Mouse (Mus musculus): ENCODE results near the gene Ric8a. TPM values are rescaled to one million over a fixed set of nuclear protein-coding genes. Genes with fewer than 3 reads are reported as not detected.

Ric8a gene
- 82.3 and 88.5 TPM in 2 replicates for polyA plus RNA-seq (2016; fragmentation: Nextera tagmentation; extraction: Ambion mirVana)

DNA sequence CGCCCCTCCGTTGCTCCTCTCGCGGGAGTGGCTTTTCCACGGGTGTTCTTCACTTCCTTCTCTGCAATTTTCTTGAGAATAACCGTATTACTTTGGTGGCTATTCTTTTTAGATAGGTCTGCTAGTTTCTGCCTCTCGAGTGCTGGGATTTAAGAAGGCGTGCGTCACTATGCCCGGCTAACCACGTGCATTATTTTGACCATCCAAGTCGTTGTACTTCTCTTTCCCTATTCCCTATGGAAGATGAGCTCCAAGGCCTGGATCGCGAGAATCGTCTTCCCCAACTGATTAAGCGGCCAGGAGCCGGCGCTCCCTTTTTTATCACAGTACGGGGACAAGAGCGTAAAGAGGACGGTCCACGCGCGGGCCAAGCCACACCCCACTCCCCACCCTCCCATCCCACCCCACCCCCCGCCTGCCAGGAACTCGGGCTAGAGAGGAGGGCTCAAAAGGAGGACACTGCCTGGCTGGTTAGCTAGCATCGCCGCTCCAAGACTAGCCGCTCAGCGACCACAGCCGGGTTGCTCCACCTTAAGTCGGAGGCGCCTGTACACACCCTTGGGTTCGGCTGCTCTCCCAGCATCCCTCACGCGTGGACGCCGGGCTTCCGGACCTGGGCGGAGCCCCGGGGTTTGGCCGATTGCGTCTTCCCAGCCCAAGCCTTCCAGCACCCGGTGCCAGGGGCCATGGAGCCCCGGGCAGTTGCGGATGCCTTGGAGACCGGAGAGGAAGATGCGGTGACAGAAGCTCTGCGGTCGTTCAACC lies at the start of gene Ric8a:
Gene Ric8a (plus strand): TSS at position 173 of the 765 bp plus-strand sequence.
- ATAC-seq (ENCODE audit: low FRiP score), result peak; percentile 75
- peak within 1 kb of the TSS; percentile 95 for H3K9ac ChIP-seq
- H3K4me3 ChIP-seq, result peak within 1 kb of the TSS; percentile 75
- no peaks in the 10 kb centered on the region for H3K27me3 ChIP-seq
- H3K4me2 ChIP-seq (replicated peaks), result peak within 1 kb of the TSS; percentile 99
- peaks cover 31% of the 10 kb centered on the region for H3K4me1 ChIP-seq
- WGBS, result under 1% methylated on average over 50 of the region's 50 CpGs
- H3K9me3 ChIP-seq (replicated peaks), result no peaks in the 10 kb centered on the region
- peaks cover 63% of the 10 kb centered on the region for H3K36me3 ChIP-seq
- H3K27ac ChIP-seq, result peak within 1 kb of the TSS; percentile 90

DNA sequence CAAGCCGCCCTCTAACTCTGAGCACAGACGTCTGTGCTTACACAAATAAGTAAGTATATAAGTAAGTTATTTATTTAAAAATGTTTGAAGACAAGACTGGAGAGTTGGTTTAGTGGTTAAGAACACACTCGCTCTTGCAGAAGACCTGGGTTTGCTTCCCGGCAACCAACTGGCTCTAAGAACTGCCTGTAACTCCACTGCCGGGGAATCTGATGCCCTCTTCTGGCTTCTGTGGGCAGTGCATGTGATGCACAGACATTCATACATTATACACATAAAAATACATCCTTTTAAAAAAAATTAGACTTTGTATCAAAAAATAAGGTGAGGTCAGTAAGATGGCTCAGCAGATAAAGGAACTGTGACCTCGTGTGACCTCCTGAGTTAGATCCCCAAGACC lies 46.3 kb upstream of the Ric8a start:
- Histone ChIP-seq H3K4me3 (no peak overlapping the region), H3K27ac (no peak overlapping the region), H3K27me3 (no peaks in the 10 kb centered on the region), H3K9ac (no peak overlapping the region), H3K9me3 (replicated peaks) (no peaks in the 10 kb centered on the region), H3K36me3 (peaks cover 22% of the 10 kb centered on the region), H3K4me1 (no peaks in the 10 kb centered on the region), H3K4me2 (replicated peaks) (no peak overlapping the region)
- 92% methylated on average over 6 of the region's 6 CpGs for WGBS
- no peak for ATAC-seq (ENCODE audit: low FRiP score)

DNA sequence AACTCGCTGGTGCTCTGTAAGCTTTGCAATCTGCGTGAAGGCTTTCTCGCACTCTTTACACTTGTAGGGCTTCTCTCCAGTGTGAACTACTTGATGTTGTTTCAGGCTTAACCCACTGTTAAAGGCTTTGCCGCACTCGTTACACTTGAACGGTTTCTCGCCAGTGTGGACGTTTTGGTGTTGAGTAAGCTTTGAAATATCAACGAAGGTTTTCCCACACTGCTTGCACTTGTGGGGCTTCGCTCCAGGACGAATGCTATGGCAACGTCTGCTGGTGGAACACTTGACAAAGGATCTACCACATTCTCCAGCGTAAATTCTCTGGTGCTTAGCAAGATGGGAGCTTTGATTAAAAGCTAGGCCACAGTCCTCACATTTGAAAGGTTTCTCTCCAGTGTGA lies 45.0 kb upstream of the Ric8a start:
- Histone ChIP-seq H3K27ac (no peak overlapping the region), H3K9me3 (replicated peaks) (no peaks in the 10 kb centered on the region), H3K4me2 (replicated peaks) (no peak overlapping the region), H3K36me3 (peaks cover 22% of the 10 kb centered on the region), H3K4me1 (no peaks in the 10 kb centered on the region), H3K27me3 (no peaks in the 10 kb centered on the region), H3K4me3 (no peak overlapping the region), H3K9ac (no peak overlapping the region)
- 85% methylated on average over 13 of the region's 13 CpGs for WGBS
- ATAC-seq (ENCODE audit: low FRiP score), result no peak

DNA sequence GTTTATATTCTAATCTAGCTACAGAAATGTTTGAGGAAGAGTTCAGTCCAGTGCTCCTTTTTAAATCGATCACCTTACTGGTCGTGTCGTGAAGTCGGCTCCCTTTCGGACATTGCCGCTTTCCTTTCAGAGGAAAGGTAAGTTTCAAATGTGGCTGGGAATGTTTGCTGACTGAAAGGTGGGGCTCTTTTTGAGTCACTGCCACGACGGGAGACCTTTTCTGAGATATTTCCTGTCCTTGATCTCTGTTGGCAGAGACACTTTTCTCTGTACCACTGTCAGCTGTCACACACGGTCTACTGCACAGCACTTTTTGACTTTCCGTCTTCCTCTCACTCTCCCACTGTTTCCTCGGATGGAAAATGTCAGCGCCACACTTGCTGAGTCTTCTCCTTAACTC lies 43.9 kb upstream of the Ric8a start:
- ATAC-seq (ENCODE audit: low FRiP score), result no peak
- WGBS, result 92% methylated on average over 12 of the region's 12 CpGs

DNA sequence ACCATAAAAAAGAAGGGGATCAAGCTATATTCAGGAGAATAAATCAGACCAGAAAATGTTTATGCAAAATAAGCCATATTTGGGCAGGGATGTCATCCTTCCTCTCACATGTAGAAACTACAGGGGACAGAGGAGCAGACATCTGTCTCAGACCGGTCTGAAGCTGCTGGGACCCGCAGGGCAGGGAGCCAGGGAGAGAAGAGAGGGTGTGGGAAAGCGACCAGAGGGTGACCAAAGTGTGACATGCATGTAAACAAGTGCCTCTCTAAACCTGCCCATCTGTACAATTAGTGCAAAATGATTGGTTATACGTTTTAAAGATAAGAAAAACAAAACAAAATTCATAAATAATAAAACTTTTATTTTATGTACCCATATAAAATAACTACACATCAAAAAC lies 36.6 kb upstream of the Ric8a start:
- Histone ChIP-seq H3K4me2 (replicated peaks) (no peak overlapping the region; the same call in 1 of the 2 replicates), H3K27ac (no peak overlapping the region), H3K4me3 (no peak overlapping the region), H3K9ac (no peak overlapping the region), H3K36me3 (no peaks in the 10 kb centered on the region), H3K9me3 (replicated peaks) (no peaks in the 10 kb centered on the region), H3K4me1 (peaks cover 2% of the 10 kb centered on the region; the same call in 1 of the 2 replicates), H3K27me3 (no peaks in the 10 kb centered on the region)
- ATAC-seq (ENCODE audit: low FRiP score), result 0 out of 2 replicates have a peak, but pooled peaks have one; percentile 57
- 73% methylated on average over 4 of the region's 4 CpGs for WGBS

More for the DNA sequence above, 43.9 kb upstream of the Ric8a start:
- H3K27me3 ChIP-seq, result no peaks in the 10 kb centered on the region
- H3K9ac ChIP-seq, result no peak overlapping the region
- no peak overlapping the region for H3K4me3 ChIP-seq
- peaks cover 22% of the 10 kb centered on the region for H3K36me3 ChIP-seq
- no peak overlapping the region for H3K27ac ChIP-seq
- H3K9me3 ChIP-seq (replicated peaks), result no peaks in the 10 kb centered on the region
- H3K4me2 ChIP-seq (replicated peaks), result no peak overlapping the region
- no peaks in the 10 kb centered on the region for H3K4me1 ChIP-seq

DNA sequence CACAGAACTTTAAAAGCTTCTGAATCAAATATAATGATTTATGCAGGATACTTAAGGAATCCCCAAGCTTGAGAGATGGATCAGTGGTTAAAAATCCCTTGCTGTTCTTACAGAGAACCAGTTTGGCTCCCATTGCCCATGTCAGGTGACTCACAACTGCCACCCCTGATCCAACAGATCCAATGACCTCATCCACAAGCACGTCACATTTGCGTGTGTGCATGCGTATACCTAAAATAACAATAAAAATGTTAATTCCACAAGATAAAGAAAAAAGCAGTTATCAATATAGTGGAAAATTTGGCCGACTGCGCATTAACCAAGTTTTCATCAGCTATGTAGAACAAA lies 35.5 kb upstream of the Ric8a start:
- Histone ChIP-seq H3K9me3 (replicated peaks) (no peaks in the 10 kb centered on the region), H3K9ac (peak overlapping the region; percentile 72), H3K4me2 (replicated peaks) (peak overlapping the region; percentile 65), H3K4me3 (peak overlapping the region; percentile 55), H3K27ac (peak overlapping the region; percentile 83; the same call in 1 of the 2 replicates), H3K4me1 (peaks cover 2% of the 10 kb centered on the region; the same call in 1 of the 2 replicates), H3K36me3 (no peaks in the 10 kb centered on the region), H3K27me3 (no peaks in the 10 kb centered on the region)
- peak; percentile 55 for ATAC-seq (ENCODE audit: low FRiP score)
- 49% methylated on average over 5 of the region's 5 CpGs for WGBS

DNA sequence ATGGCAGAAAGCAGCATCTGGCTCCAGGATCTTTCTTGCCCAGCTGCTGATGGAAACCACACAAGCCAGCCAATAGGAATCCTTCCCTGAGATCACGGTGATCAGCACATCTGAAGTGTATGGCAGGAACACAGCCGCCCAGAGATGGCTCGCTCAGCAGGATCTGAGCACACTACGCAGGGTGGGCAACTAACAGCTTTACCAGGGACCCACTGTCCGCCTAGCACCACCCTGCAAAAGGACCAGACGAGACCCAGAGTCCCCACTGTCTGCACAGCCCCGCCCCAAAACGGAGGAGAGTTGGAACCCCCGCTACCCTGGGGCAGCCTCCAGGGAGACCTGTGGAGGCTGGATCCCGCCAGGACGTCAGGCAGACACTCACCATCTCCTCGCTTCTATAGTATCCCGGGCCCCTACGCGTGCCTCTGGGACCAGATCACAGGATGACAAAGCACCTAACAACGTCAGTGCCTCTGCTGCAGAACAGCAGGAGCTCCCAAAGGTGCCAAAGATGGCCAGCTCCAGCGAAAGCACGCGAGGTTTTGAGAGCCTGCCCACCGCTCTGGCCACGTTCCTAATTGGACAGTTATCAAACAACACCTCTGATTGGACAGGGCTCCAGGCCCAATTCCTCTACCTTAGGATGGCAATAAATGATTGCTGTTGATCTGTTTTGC lies 35.0 kb upstream of the Ric8a start, which contains the start of gene Zfp941:
Gene Zfp941 (minus strand): TSS at position 526 of the 677 bp plus-strand sequence.
- peak within 1 kb of the TSS; percentile 55 for H3K4me3 ChIP-seq
- H3K36me3 ChIP-seq, result no peaks in the 10 kb centered on the region
- ATAC-seq (ENCODE audit: low FRiP score), result peak; percentile 94
- peak within 1 kb of the TSS; percentile 65 for H3K4me2 ChIP-seq (replicated peaks)
- peaks cover 2% of the 10 kb centered on the region; the same call in 1 of the 2 replicates for H3K4me1 ChIP-seq
- peak within 1 kb of the TSS; percentile 72 for H3K9ac ChIP-seq
- H3K27me3 ChIP-seq, result no peaks in the 10 kb centered on the region
- WGBS, result 3% methylated on average over 21 of the region's 21 CpGs
- H3K9me3 ChIP-seq (replicated peaks), result no peaks in the 10 kb centered on the region
- H3K27ac ChIP-seq, result peak within 1 kb of the TSS; percentile 83

DNA sequence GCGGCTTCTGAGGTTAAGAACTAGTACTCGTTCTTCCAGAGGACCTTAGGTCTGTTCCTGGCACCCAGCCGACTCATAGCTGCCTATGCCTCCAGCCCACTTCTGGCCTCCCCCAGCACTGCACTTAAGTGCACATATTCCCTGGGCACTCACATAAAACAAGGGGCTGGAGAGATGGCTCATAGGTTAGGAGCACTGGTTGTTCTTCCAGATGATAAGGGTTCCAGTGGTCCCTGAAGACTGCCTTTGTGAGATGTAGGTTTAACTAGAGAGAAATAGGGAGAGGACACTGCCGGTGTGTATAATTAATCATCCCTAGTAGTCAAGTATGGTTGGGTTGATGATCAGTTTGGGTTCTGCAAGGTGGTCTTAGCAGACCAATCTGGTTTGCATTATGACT lies 34.0 kb upstream of the Ric8a start:
- H3K9me3 ChIP-seq (replicated peaks), result no peaks in the 10 kb centered on the region

DNA sequence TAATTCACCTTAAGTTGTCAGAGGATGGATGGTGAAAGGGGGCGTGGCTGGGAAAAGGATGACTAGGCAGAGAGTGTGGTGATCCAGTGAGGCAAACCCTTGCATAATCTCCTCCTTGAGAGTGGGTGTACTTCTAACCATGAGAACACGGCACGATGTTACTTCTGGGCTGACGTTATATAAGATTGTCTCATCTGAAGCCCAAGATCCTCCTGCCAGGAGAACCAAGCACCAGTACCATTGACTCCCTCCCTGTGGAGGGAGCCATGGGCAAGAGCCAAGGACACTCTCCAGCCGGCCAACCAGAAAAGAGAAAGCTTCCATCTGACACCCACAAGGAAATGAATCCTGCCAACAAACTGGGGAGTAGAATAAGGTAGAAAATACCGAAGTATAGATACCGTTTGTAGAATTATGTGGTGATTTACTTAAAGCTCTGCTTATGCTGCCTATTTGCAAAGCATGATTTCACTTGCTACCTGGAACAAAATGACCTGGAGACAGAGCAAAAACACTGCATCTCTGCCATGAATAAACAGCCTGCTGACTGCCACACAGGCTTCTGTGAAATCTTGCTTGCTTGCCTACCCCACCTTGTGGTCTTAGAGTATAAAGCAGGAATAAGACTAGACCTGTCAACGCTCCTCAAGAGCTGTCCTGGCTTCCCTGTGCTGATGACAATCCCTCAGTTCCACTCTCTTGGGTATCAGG lies 28.4 kb upstream of the Ric8a start:
- Histone ChIP-seq H3K9ac (no peak overlapping the region), H3K4me2 (replicated peaks) (no peak overlapping the region), H3K4me1 (no peaks in the 10 kb centered on the region), H3K27me3 (no peaks in the 10 kb centered on the region), H3K9me3 (replicated peaks) (no peaks in the 10 kb centered on the region), H3K27ac (no peak overlapping the region), H3K4me3 (no peak overlapping the region), H3K36me3 (no peaks in the 10 kb centered on the region)
- ATAC-seq (ENCODE audit: low FRiP score), result no peak
- WGBS, result 40% methylated on average over 8 of the region's 8 CpGs

More for the DNA sequence above, 34.0 kb upstream of the Ric8a start:
- WGBS, result 93% methylated on average over 4 of the region's 4 CpGs
- Histone ChIP-seq H3K36me3 (no peaks in the 10 kb centered on the region), H3K9ac (no peak overlapping the region), H3K27ac (no peak overlapping the region), H3K4me3 (no peak overlapping the region), H3K27me3 (no peaks in the 10 kb centered on the region), H3K4me2 (replicated peaks) (no peak overlapping the region), H3K4me1 (peaks cover 2% of the 10 kb centered on the region; the same call in 1 of the 2 replicates)
- no peak for ATAC-seq (ENCODE audit: low FRiP score)

DNA sequence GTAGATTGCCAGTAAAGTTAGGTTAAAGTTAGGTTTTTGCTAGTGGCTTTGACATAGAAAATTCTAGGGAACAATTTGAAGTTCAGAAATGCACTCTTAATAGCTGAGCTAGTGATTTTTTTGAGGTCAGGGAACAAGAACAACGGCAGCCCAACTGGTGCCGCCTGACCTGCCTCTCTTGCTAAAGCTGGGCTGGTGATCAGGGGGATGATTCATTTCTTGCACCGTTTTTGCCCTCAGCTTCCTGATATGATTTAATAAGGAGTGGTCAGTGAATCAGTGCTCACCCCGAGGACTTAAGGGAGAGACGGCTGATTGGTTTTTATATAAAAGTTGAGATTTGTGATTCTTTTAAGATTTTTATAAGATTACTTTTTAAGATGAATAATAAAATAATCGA lies 25.3 kb upstream of the Ric8a start:
- Histone ChIP-seq H3K4me2 (replicated peaks) (no peak overlapping the region), H3K9me3 (replicated peaks) (no peaks in the 10 kb centered on the region), H3K4me1 (no peaks in the 10 kb centered on the region), H3K27ac (no peak overlapping the region), H3K36me3 (no peaks in the 10 kb centered on the region), H3K9ac (no peak overlapping the region), H3K27me3 (no peaks in the 10 kb centered on the region; the same call in 1 of the 2 replicates), H3K4me3 (no peak overlapping the region)
- WGBS, result 76% methylated on average over 6 of the region's 6 CpGs
- ATAC-seq (ENCODE audit: low FRiP score), result no peak

DNA sequence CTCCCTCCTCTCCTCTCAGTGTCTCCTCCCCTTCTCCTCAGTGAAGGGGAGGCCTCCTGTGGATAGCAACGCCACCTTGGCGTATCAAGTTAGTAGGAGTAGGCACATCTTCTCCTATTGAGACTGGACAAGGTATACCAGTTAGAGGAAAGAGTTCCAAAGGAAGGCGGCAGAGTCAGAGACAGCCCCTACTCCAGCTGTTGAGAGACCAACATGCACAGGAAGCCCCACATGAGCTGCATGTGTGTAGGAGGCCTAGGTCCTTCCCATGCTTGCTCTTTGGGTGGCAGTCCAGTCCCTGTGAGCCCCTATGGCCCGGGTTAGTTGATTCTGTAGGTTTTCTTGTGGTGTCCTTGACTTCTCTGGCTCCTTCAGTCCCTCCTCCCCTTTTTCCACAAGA lies 23.4 kb upstream of the Ric8a start:
- Histone ChIP-seq H3K27ac (no peak overlapping the region), H3K9me3 (replicated peaks) (no peaks in the 10 kb centered on the region), H3K4me2 (replicated peaks) (no peak overlapping the region), H3K36me3 (no peaks in the 10 kb centered on the region), H3K4me1 (no peaks in the 10 kb centered on the region), H3K9ac (no peak overlapping the region), H3K27me3 (no peaks in the 10 kb centered on the region; the same call in 1 of the 2 replicates), H3K4me3 (no peak overlapping the region)
- ATAC-seq (ENCODE audit: low FRiP score), result no peak
- 84% methylated on average over 4 of the region's 4 CpGs for WGBS
